Mouse (Mus musculus): Measurements from ENCODE around the gene Mgll. TPM values are rescaled to one million over a fixed set of nuclear protein-coding genes. Genes with fewer than 3 reads are reported as not detected.

Gene Mgll
- polyA plus RNA-seq, 1 experiment from 2014 or later = 19.3 TPM

DNA sequence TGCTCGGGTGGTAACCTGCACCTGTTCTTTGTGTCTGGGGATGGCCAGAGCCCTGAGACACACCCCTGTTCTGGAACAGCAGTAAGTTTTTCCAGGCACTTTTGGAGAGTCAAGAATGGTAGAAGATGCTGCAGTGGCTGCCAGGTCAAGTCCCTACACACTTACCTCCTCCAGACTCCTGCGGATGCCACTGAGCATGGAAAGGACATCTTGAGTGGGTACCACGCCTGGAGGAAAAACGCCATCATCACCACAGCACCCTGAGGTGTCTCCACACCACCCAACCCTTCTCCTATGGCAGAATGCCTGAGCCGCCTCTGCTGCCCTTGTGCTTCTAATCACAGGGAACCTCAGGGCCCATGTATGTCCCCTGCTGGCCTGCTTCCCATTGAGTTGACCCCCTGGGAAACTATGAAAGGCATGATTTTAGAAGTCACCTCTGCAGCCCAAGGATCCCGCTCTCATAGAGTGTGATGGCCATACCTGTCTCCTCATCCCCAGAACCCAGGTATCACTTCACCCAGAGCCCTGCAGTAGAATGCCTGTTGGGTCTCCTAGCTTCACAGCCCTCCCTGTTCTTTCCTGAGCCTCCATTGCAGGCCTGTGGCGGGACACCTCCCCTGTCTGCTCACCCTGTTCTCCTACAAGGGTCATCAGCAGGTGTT, 120.8 kb downstream of the Mgll start:
- WGBS = 87% methylated on average over 7 of the region's 7 CpGs
- no peaks in the 10 kb centered on the region for H3K9me3 ChIP-seq (replicated peaks; ENCODE audit: control insufficient read depth, low read length)
- no peak overlapping the region for H3K4me2 ChIP-seq (ENCODE audit: low read length)
- DNase-seq (ENCODE audit: low spot score) (no peak), ATAC-seq (no peak)
- H3K36me3 ChIP-seq (ENCODE audit: control insufficient read depth, insufficient read depth, low read length) = peaks cover 62% of the 10 kb centered on the region
- no peaks in the 10 kb centered on the region for H3K27me3 ChIP-seq (replicated peaks; ENCODE audit: control insufficient read depth, insufficient read depth, low read length)
- no peak overlapping the region for H3K27ac ChIP-seq (ENCODE audit: low read depth, low read length)
- H3K4me1 ChIP-seq (ENCODE audit: control insufficient read depth, insufficient read depth, low read length) = peaks cover 5% of the 10 kb centered on the region
- no peak overlapping the region for H3K4me3 ChIP-seq (ENCODE audit: low read depth, low read length)
- no peak overlapping the region for H3K9ac ChIP-seq (ENCODE audit: low read length)

DNA sequence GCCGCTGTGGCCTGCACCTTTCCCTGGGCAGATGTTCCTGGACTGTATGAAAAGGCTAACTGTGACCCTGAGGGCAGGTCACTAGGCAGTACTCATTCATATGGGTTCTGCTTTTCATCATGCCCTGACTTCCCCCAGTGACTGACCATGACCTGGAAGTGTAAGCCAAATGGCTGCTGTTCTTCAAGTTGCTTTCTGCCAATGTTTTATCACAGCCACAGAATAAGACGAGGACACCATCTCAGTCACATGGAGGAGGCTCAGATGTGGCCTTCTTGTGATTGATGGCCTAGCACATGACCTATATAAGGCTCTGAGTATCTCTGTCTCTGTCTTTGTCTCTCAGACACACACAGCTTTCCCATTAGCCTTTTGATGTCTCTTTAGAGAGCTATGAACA, 123.4 kb downstream of the Mgll start:
- Histone ChIP-seq H3K9ac (ENCODE audit: low read length) (no peak overlapping the region), H3K4me2 (ENCODE audit: low read length) (no peak overlapping the region), H3K36me3 (ENCODE audit: control insufficient read depth, insufficient read depth, low read length) (peaks cover 76% of the 10 kb centered on the region), H3K27ac (ENCODE audit: low read depth, low read length) (no peak overlapping the region), H3K4me1 (ENCODE audit: control insufficient read depth, insufficient read depth, low read length) (no peaks in the 10 kb centered on the region), H3K4me3 (ENCODE audit: low read depth, low read length) (no peak overlapping the region), H3K27me3 (replicated peaks; ENCODE audit: control insufficient read depth, insufficient read depth, low read length) (no peaks in the 10 kb centered on the region), H3K9me3 (replicated peaks; ENCODE audit: control insufficient read depth, low read length) (no peaks in the 10 kb centered on the region)
- DNase-seq (ENCODE audit: low spot score) (no peak), ATAC-seq (no peak)
- 76% methylated on average over 2 of the region's 2 CpGs for WGBS

DNA sequence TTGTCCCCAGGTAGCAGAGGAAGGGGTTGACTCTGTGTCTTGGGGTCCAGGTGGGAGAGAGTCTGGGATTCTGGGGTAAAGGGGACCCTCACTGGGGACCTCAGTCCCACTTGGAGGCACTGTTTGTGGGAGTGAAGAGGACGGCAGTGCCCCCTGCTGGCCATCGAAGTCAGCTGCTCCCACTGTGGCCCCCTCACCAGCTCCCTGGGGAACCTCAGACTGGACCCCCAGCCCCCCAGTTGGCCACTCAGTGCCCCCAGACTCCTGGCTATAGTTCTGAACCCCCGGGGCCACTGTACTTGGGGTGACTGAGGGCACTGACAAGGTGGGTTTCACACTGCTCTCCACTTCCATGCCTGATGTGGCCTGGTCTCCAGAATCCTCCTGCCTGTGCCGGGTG, 125.1 kb downstream of the Mgll start:
- Histone ChIP-seq H3K9me3 (replicated peaks; ENCODE audit: control insufficient read depth, low read length) (no peaks in the 10 kb centered on the region), H3K27ac (ENCODE audit: low read depth, low read length) (no peak overlapping the region), H3K4me1 (ENCODE audit: control insufficient read depth, insufficient read depth, low read length) (no peaks in the 10 kb centered on the region), H3K27me3 (replicated peaks; ENCODE audit: control insufficient read depth, insufficient read depth, low read length) (no peaks in the 10 kb centered on the region), H3K36me3 (ENCODE audit: control insufficient read depth, insufficient read depth, low read length) (peaks cover 83% of the 10 kb centered on the region), H3K4me2 (ENCODE audit: low read length) (no peak overlapping the region), H3K4me3 (ENCODE audit: low read depth, low read length) (no peak overlapping the region), H3K9ac (ENCODE audit: low read length) (no peak overlapping the region)
- 44% methylated on average over 4 of the region's 4 CpGs for WGBS
- DNase-seq (ENCODE audit: low spot score) (no peak), ATAC-seq (no peak)

DNA sequence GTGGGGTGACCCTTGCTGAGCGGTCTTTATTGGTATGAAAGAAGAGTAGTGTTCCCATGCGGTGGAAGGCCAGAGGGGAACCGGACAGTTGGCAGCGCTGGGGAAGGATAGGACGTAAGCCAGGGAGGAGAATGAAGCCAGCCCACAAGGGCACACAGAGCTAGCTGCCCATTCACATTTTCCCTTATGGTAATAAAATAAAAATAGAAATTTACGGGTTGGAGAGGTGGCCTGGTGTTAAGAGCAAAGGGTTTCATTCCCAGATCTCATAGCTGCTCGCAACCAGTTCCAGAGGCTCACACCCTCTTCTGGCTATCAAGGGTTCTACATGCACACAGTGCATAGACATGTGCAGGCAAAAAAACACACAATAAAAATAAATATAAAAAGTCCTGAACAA, 125.8 kb downstream of the Mgll start:
- WGBS = 89% methylated on average over 7 of the region's 7 CpGs
- H3K27ac ChIP-seq (ENCODE audit: low read depth, low read length) = no peak overlapping the region
- peaks cover 83% of the 10 kb centered on the region for H3K36me3 ChIP-seq (ENCODE audit: control insufficient read depth, insufficient read depth, low read length)
- no peaks in the 10 kb centered on the region for H3K4me1 ChIP-seq (ENCODE audit: control insufficient read depth, insufficient read depth, low read length)
- ATAC-seq = no peak
- no peak overlapping the region for H3K4me3 ChIP-seq (ENCODE audit: low read depth, low read length)
- no peaks in the 10 kb centered on the region for H3K27me3 ChIP-seq (replicated peaks; ENCODE audit: control insufficient read depth, insufficient read depth, low read length)
- H3K9ac ChIP-seq (ENCODE audit: low read length) = no peak overlapping the region
- no peak for DNase-seq (ENCODE audit: low spot score)
- H3K9me3 ChIP-seq (replicated peaks; ENCODE audit: control insufficient read depth, low read length) = no peaks in the 10 kb centered on the region
- no peak overlapping the region for H3K4me2 ChIP-seq (ENCODE audit: low read length)

- Histone ChIP-seq H3K9ac (ENCODE audit: low read length) (no peak overlapping the region), H3K27ac (ENCODE audit: low read depth, low read length) (no peak overlapping the region), H3K27me3 (replicated peaks; ENCODE audit: control insufficient read depth, insufficient read depth, low read length) (no peaks in the 10 kb centered on the region), H3K9me3 (replicated peaks; ENCODE audit: control insufficient read depth, low read length) (no peaks in the 10 kb centered on the region), H3K4me1 (ENCODE audit: control insufficient read depth, insufficient read depth, low read length) (no peaks in the 10 kb centered on the region), H3K36me3 (ENCODE audit: control insufficient read depth, insufficient read depth, low read length) (peaks cover 76% of the 10 kb centered on the region), H3K4me3 (ENCODE audit: low read depth, low read length) (no peak overlapping the region), H3K4me2 (ENCODE audit: low read length) (no peak overlapping the region)
- 84% methylated on average over 5 of the region's 5 CpGs for WGBS
- no peak for ATAC-seq
- DNase-seq (ENCODE audit: low spot score) = no peak
These were observed 130.3 kb downstream of the Mgll start for GRCm38 (mm10) chr6:88854509-88854908.

- ATAC-seq = 0 out of 2 replicates have a peak, but pooled peaks have one; percentile 32
- Histone ChIP-seq H3K27ac (ENCODE audit: low read depth, low read length) (no peak overlapping the region), H3K4me1 (ENCODE audit: control insufficient read depth, insufficient read depth, low read length) (no peaks in the 10 kb centered on the region), H3K9me3 (replicated peaks; ENCODE audit: control insufficient read depth, low read length) (no peaks in the 10 kb centered on the region), H3K36me3 (ENCODE audit: control insufficient read depth, insufficient read depth, low read length) (peaks cover 77% of the 10 kb centered on the region), H3K4me3 (ENCODE audit: low read depth, low read length) (no peak overlapping the region), H3K4me2 (ENCODE audit: low read length) (no peak overlapping the region), H3K9ac (ENCODE audit: low read length) (no peak overlapping the region), H3K27me3 (replicated peaks; ENCODE audit: control insufficient read depth, insufficient read depth, low read length) (no peaks in the 10 kb centered on the region)
- 23% methylated on average over 5 of the region's 5 CpGs for WGBS
- DNase-seq (ENCODE audit: low spot score) = peak; percentile 82
These were observed 131.4 kb downstream of the Mgll start for GRCm38 (mm10) chr6:88855636-88856035.

GRCm38 (mm10) chr6:88857249-88857648, 133.0 kb downstream of the Mgll start:
- Histone ChIP-seq H3K36me3 (ENCODE audit: control insufficient read depth, insufficient read depth, low read length) (peaks cover 88% of the 10 kb centered on the region), H3K27ac (ENCODE audit: low read depth, low read length) (no peak overlapping the region), H3K9me3 (replicated peaks; ENCODE audit: control insufficient read depth, low read length) (no peaks in the 10 kb centered on the region), H3K4me2 (ENCODE audit: low read length) (no peak overlapping the region), H3K9ac (ENCODE audit: low read length) (no peak overlapping the region), H3K4me1 (ENCODE audit: control insufficient read depth, insufficient read depth, low read length) (no peaks in the 10 kb centered on the region), H3K4me3 (ENCODE audit: low read depth, low read length) (no peak overlapping the region), H3K27me3 (replicated peaks; ENCODE audit: control insufficient read depth, insufficient read depth, low read length) (no peaks in the 10 kb centered on the region)
- 53% methylated on average over 9 of the region's 9 CpGs for WGBS
- DNase-seq (ENCODE audit: low spot score) = no peak
- no peak for ATAC-seq

GRCm38 (mm10) chr6:88857830-88858229, 133.6 kb downstream of the Mgll start:
- ATAC-seq (no peak), DNase-seq (ENCODE audit: low spot score) (no peak)
- Histone ChIP-seq H3K36me3 (ENCODE audit: control insufficient read depth, insufficient read depth, low read length) (peaks cover 89% of the 10 kb centered on the region), H3K4me2 (ENCODE audit: low read length) (no peak overlapping the region), H3K9ac (ENCODE audit: low read length) (no peak overlapping the region), H3K4me1 (ENCODE audit: control insufficient read depth, insufficient read depth, low read length) (no peaks in the 10 kb centered on the region), H3K27ac (ENCODE audit: low read depth, low read length) (no peak overlapping the region), H3K4me3 (ENCODE audit: low read depth, low read length) (no peak overlapping the region), H3K27me3 (replicated peaks; ENCODE audit: control insufficient read depth, insufficient read depth, low read length) (no peaks in the 10 kb centered on the region), H3K9me3 (replicated peaks; ENCODE audit: control insufficient read depth, low read length) (no peaks in the 10 kb centered on the region)
- 91% methylated on average over 6 of the region's 6 CpGs for WGBS

GRCm38 (mm10) chr6:88858341-88858740, 134.1 kb downstream of the Mgll start:
- DNase-seq (ENCODE audit: low spot score) = no peak
- Histone ChIP-seq H3K9me3 (replicated peaks; ENCODE audit: control insufficient read depth, low read length) (no peaks in the 10 kb centered on the region), H3K9ac (ENCODE audit: low read length) (no peak overlapping the region), H3K27ac (ENCODE audit: low read depth, low read length) (no peak overlapping the region), H3K36me3 (ENCODE audit: control insufficient read depth, insufficient read depth, low read length) (peaks cover 90% of the 10 kb centered on the region), H3K4me2 (ENCODE audit: low read length) (no peak overlapping the region), H3K27me3 (replicated peaks; ENCODE audit: control insufficient read depth, insufficient read depth, low read length) (no peaks in the 10 kb centered on the region), H3K4me1 (ENCODE audit: control insufficient read depth, insufficient read depth, low read length) (no peaks in the 10 kb centered on the region), H3K4me3 (ENCODE audit: low read depth, low read length) (no peak overlapping the region)
- 79% methylated on average over 7 of the region's 7 CpGs for WGBS
- ATAC-seq = no peak
